Mouse (Mus musculus) neural tube, embryonic 14.5 days (tissue): Measurements from ENCODE around the gene Tor1b. TPM values are rescaled to one million over a fixed set of nuclear protein-coding genes. Genes with fewer than 3 reads are reported as not detected.

ENCODE experiments used
- ATAC-seq: fragments of 200-750 bp; cut with Nextera tagmentation; 2 replicates; pipeline ENCODE4 v1.8.0; 2017; ENCODE audit warnings: low read depth, mild to moderate bottlenecking, moderate TSS enrichment, moderate library complexity
- H3K27ac ChIP-seq: fragments of 300-500 bp; sonication (generic); 2 replicates; pipeline ENCODE4 v1.5.1; 2014; ENCODE audit warnings: low read depth, mild to moderate bottlenecking, control low read depth, low read length, moderate library complexity, mixed read lengths
- H3K27me3 ChIP-seq: fragments of 300-500 bp; sonication (generic); 2 replicates; pipeline ENCODE4 v1.6.1; 2014; ENCODE audit warnings: low read length; ENCODE audit not compliant: control insufficient read depth, insufficient read depth
- H3K36me3 ChIP-seq: fragments of 300-500 bp; sonication (generic); 2 replicates; pipeline ENCODE4 v1.6.1; 2014; ENCODE audit warnings: low read length, mixed read lengths; ENCODE audit not compliant: control insufficient read depth, insufficient read depth
- H3K4me1 ChIP-seq: fragments of 300-500 bp; sonication (generic); 2 replicates; pipeline ENCODE4 v1.6.1; 2014; ENCODE audit warnings: low read length; ENCODE audit not compliant: control insufficient read depth, insufficient read depth
- H3K4me2 ChIP-seq: fragments of 300-500 bp; sonication (generic); 2 replicates; pipeline ENCODE4 v1.6.1; 2014; ENCODE audit warnings: mild to moderate bottlenecking, low read depth, low read length, control low read depth
- H3K4me3 ChIP-seq: fragments of 300-500 bp; sonication (generic); 2 replicates; pipeline ENCODE4 v1.5.1; 2014; ENCODE audit warnings: low read depth, low read length, control low read depth, mixed read lengths
- H3K9ac ChIP-seq: fragments of 300-500 bp; sonication (generic); replicated peaks from 2 replicates; pipeline ENCODE4 v1.6.1; 2014; ENCODE audit warnings: low read depth, mild to moderate bottlenecking, control low read depth, low read length, mixed read lengths
- H3K9me3 ChIP-seq: fragments of 300-500 bp; sonication (generic); 2 replicates; pipeline ENCODE4 v1.6.1; 2016; ENCODE audit warnings: low read length; ENCODE audit not compliant: control insufficient read depth
- WGBS: fragments of 180-500 bp; shearing (Covaris S2); extraction: QIAGEN DNeasy Blood & Tissue Kit; methylation state at CpG from one replicate; pipeline ENCODE4 v1.1.7; 2014; 5-methylcytosine and 5-hydroxymethylcytosine counted together
- polyA plus RNA-seq: library from polyadenylated mRNA; unstranded; fragments of >200 nt; fragmentation: Nextera tagmentation; extraction: Ambion mirVana; gene quantifications from 2 replicates; pipeline ENCODE4 v1.2.1, GENCODE M21; 2014

Gene Tor1b
- polyA plus RNA-seq, 1 experiment from 2014 or later = 16.3 TPM

DNA sequence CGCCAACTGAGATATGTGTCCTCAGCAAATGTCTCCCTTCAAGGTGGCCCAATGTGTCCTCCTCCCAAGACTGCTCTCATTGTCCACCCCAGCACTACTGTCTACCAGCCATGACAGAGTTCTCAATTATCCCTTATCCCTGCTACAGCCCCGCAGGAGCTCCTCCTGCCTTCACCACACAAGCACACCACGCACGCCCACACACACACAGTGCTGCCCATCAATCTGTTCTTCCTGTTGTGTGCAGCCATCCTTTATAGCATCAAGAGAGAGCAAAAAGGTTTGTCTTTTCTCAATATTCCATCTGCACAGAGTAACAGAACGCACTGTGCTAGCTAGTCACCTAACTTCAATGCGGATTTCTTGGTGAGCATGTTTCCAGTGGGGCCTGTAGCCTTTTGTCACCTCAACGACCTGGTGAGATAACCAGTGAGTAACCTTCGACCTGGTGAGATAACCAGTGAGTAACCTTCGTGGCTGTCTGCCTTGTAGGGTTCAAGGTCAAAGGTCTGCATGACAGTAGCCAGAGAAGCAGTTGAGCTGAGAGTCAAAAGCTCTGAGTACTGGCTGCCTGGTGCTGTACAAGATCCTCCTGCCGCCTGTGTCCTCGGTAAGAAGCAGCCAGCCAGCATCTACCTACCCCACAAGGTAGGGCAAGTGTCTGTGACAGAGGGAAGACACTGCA lies 10.0 kb downstream of the Tor1b start:
- no peak overlapping the region for H3K4me3 ChIP-seq
- no peaks in the 10 kb centered on the region for H3K27me3 ChIP-seq
- no peak overlapping the region for H3K9ac ChIP-seq
- no peaks in the 10 kb centered on the region for H3K9me3 ChIP-seq
- H3K4me2 ChIP-seq = no peak overlapping the region
- WGBS = 89% methylated on average over 11 of the region's 11 CpGs
- H3K27ac ChIP-seq = no peak overlapping the region
- peaks cover 58% of the 10 kb centered on the region for H3K36me3 ChIP-seq
- ATAC-seq = no peak
- peaks cover 17% of the 10 kb centered on the region for H3K4me1 ChIP-seq

DNA sequence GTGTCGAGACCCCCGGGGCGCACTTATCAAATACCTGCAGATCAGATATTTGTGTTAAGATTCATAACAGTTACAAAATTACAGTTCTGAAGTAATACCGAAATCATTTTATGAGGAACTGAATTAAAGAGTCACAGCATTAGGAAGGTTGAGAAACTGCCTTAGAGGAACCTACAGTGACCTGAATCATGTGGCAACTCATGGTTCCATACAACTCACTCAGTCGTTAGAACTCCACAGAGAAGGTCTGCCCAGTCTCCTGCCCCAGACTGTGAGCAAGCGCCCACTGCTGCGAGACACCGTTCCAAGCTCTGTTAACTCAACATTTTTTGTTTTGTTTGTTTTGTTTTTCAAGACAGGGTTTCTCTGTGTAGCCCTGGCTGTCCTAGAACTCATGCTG lies 12.9 kb downstream of the Tor1b start:
- ATAC-seq = no peak
- WGBS = 96% methylated on average over 8 of the region's 8 CpGs
- H3K27me3 ChIP-seq = no peaks in the 10 kb centered on the region
- H3K36me3 ChIP-seq = peaks cover 34% of the 10 kb centered on the region
- no peak overlapping the region for H3K4me2 ChIP-seq
- no peak overlapping the region for H3K4me3 ChIP-seq
- H3K9ac ChIP-seq = no peak overlapping the region
- H3K4me1 ChIP-seq = peaks cover 17% of the 10 kb centered on the region
- no peak overlapping the region for H3K27ac ChIP-seq
- no peaks in the 10 kb centered on the region for H3K9me3 ChIP-seq

DNA sequence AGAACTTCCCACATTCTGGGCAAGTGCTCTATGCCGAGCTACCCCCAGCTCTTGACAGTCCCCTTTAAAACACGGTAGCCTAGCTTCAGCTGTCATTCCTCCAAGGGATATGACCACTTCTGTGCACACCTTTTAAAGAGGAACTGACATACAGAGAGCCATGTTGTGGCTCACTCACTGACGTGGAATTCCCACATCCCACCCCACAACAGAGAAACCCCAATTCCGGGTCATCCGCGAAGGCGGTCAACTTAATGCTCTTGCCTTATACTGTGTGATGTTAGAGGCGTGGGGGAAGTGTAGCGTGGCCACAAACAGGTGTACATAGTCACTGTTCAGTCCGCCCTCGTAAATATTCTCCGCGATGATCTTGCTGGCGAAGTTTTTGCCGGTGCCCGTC lies 14.1 kb downstream of the Tor1b start:
- H3K4me1 ChIP-seq = peaks cover 17% of the 10 kb centered on the region
- peaks cover 24% of the 10 kb centered on the region for H3K36me3 ChIP-seq
- no peaks in the 10 kb centered on the region for H3K9me3 ChIP-seq
- no peak overlapping the region for H3K27ac ChIP-seq
- no peaks in the 10 kb centered on the region for H3K27me3 ChIP-seq
- H3K9ac ChIP-seq = peak overlapping the region; percentile 88
- H3K4me2 ChIP-seq = peak overlapping the region; percentile 67
- H3K4me3 ChIP-seq = peak overlapping the region; percentile 80
- no peak for ATAC-seq
- WGBS = 23% methylated on average over 16 of the region's 16 CpGs

DNA sequence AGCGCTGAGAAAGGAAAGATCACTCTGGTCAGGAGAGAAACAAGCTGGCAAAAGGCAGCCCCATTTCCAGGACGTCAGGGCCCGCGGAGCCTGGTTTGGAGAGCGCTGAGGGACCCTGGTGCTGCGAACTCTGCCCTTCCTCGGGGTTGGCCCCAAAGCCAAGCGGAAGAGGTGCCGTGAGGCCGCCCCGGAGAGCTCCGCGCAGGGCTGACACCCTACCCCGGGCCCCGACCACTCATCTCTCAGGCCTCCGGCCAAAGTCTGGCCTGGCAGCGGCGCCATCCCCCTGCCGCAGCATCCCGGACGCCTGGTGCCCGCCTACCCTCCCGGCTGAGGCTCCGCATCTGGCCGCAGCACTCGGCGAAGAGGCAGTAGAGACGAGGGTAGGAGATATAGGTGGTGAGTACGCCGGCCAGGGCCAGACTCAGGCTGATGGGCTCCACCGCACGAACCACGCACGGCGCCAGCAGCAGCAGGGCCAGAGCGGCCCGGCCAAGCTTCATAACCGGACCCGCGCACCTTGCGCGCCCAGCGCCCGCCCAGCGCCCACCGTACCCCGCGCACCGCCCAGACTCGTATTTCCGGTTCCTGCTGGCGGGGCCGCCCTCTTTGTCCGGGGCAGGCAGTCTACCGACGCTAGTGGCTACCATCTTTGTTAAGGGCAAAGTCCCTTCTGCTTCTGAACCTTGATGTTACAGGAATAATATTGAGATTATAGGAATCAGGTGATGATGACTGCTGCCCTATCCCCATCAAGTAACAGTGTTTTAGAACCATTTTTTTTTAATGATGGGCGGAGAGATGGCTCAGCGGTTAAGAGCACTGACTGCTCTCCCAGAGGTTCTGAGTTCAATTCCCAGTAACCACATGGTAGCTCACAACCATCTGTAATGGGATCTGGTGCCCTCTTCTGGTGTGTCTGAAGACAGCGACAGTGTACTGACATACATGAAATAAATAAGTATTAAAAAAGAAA lies 14.9 kb downstream of the Tor1b start, which contains the start of gene Tor1a:
Tor1a (minus strand) TSS at position 582 of the 976 bp plus-strand sequence.
- Histone ChIP-seq H3K27me3 (no peaks in the 10 kb centered on the region), H3K36me3 (peaks cover 16% of the 10 kb centered on the region), H3K4me1 (peaks cover 17% of the 10 kb centered on the region), H3K4me3 (peak within 1 kb of the TSS; percentile 80), H3K4me2 (peak within 1 kb of the TSS; percentile 67), H3K9me3 (no peaks in the 10 kb centered on the region), H3K27ac (peak within 1 kb of the TSS; percentile 58), H3K9ac (peak within 1 kb of the TSS; percentile 88)
- WGBS = 2% methylated on average over 58 of the region's 59 CpGs
- peak; percentile 94 for ATAC-seq

DNA sequence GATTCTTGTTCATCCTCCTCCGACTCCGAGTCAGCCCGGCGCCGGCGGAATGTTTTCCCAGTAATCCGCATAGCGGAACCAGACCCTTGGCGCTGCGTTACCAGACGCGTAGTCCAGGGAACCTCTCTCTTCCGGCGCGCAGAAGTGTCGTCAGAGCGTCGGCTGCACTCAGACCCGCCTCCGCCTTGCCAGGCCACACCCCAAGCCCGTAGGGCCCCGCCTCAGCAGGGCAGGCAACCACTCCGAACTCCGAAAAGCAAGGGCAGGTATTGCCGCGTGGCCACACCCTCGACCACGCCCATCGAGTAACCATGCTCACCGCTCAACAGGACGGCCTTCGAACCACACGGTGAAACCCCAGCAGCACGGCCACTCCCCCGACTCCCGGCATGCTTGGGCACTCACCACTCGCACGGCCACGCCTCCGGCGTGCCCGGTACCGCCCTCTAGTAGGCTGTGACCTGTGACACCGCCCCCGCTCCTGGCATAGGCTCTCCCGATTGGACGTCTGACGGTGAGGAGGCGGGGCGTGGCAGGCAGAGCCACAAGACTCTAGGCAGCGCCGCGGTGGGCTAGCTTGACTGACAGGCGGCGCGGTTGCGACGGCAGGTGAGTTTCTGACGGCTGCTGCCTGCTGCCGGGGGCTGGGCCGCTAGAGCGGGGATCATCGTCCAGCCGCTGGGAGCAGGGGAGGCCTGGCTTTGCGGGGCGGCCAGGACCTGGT lies 29.2 kb downstream of the Tor1b start, which contains the start of the genes BC005624 and Usp20:
BC005624 (minus strand) TSS at position 412 of the 724 bp plus-strand sequence.
Usp20 (plus strand) TSS at position 490 of the 724 bp plus-strand sequence.
- peak within 1 kb of the TSS; percentile 69 for H3K4me2 ChIP-seq
- H3K27ac ChIP-seq = peak within 1 kb of the TSS; percentile 77
- no peaks in the 10 kb centered on the region for H3K27me3 ChIP-seq
- H3K36me3 ChIP-seq = peaks cover 19% of the 10 kb centered on the region
- peaks cover 14% of the 10 kb centered on the region for H3K4me1 ChIP-seq
- peak; percentile 98 for ATAC-seq
- peak within 1 kb of the TSS; percentile 72 for H3K9ac ChIP-seq
- WGBS = under 1% methylated on average over 66 of the region's 66 CpGs
- peak within 1 kb of the TSS; percentile 70 for H3K4me3 ChIP-seq
- no peaks in the 10 kb centered on the region for H3K9me3 ChIP-seq

DNA sequence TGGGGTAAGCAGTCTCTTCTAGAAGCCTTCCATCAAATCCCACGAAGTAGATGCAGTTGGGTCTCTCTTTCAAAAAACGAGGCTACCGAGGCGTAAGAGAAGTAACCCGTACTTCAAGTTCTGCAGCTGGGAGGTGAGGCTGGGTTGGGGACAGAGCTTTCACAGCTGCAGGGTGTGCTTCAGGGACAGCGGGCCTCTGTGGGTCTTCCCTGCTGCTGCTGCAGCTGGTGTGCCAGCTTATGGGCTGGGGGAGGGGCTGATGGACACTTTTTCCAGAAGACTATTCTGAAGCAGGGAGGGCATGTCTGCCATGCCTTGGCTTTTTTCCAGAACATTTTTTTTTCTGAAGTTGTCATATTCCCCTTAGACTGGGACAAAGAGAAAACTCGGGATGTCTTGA lies 30.3 kb downstream of the Tor1b start:
- peaks cover 10% of the 10 kb centered on the region for H3K36me3 ChIP-seq
- H3K4me2 ChIP-seq = peak overlapping the region; percentile 69
- WGBS = 46% methylated on average over 7 of the region's 7 CpGs
- no peak for ATAC-seq
- peak overlapping the region; percentile 72 for H3K9ac ChIP-seq
- H3K4me3 ChIP-seq = peak overlapping the region; percentile 70
- H3K27me3 ChIP-seq = no peaks in the 10 kb centered on the region
- no peaks in the 10 kb centered on the region for H3K9me3 ChIP-seq
- H3K27ac ChIP-seq = peak overlapping the region; percentile 77; the same call in 1 of the 2 replicates
- peaks cover 14% of the 10 kb centered on the region for H3K4me1 ChIP-seq

DNA sequence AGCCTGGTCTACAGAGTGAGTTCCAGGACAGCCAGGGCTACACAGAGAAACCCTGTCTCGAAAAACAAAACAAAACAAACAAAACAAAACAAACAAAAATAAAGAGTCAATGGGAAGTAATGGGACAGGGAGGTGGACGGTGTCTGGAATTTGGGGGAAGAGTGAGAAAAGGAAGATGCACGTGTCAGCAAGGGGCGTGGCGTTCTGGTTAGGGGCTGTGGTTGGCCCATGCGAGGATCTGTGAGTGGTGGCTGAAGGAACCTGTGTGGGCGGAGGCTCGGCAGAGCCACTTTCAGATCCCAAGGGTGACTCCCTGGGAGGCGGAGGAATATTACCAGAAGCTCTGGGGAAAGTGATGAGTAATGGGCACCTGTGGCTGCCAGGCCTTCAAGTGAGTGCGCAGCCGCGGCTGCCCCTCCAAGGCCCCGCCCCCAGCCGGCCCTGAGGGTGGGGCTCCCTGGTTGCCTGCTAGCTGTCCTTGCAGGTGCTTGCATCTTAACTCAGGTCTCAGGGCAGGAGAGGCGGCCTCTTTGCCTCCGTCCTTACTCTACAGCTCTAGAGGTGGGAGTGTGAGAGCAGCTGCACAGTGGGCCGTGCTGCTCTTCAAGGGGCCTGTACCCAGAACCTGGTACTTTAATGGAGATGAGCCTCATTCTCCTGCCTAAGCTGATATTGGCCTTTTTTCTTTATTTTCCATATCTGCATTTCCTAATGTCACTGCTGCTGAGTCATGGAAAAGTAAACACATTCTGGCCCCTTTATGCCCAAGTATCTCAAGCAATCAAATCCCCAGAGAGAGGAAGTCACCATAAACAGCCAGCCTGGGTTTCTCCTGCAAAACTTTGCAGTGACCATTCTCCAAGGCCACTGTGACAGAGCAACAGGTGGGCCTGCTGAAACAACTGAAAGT lies 32.6 kb downstream of the Tor1b start:
- no peak for ATAC-seq
- H3K27ac ChIP-seq = no peak overlapping the region
- 28% methylated on average over 17 of the region's 17 CpGs for WGBS
- no peak overlapping the region for H3K4me2 ChIP-seq
- H3K9me3 ChIP-seq = no peaks in the 10 kb centered on the region
- H3K36me3 ChIP-seq = no peaks in the 10 kb centered on the region
- no peaks in the 10 kb centered on the region for H3K27me3 ChIP-seq
- H3K4me1 ChIP-seq = peaks cover 14% of the 10 kb centered on the region
- H3K9ac ChIP-seq = no peak overlapping the region
- no peak overlapping the region for H3K4me3 ChIP-seq

DNA sequence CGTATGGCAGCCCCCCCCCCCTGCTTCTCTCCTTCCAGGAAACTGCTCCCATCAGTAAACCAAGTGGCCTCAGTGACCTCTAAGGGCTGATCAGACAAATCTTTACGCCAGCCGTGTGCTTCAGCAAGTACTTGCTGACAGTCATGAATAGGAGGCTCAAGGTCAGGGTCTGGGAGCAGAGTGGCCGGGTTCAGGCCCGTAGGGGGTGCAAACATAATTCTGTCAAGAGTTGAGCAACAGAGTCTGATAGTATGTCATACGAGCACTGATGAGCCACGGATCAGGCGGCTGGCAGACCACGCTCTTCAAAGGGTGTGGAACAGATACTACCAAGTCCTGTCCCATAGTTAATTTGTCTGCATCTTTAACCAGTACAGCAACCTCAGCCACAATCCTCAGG lies 37.5 kb downstream of the Tor1b start:
- WGBS = 91% methylated on average over 9 of the region's 9 CpGs
- Histone ChIP-seq H3K4me2 (no peak overlapping the region), H3K4me3 (no peak overlapping the region), H3K9ac (no peak overlapping the region), H3K36me3 (no peaks in the 10 kb centered on the region), H3K27ac (no peak overlapping the region), H3K4me1 (0 out of 2 replicates have a peak, but pooled peaks cover 2% of the 10 kb centered on the region), H3K9me3 (no peaks in the 10 kb centered on the region), H3K27me3 (no peaks in the 10 kb centered on the region)
- ATAC-seq = no peak
